In genomic region chr17:64599916-64600315, GRCm38 (mm10) we compare ENCODE assay signal across 8 mouse cellular contexts. TPM values are rescaled to one million over a fixed set of nuclear protein-coding genes. Genes with fewer than 3 reads are reported as not detected.
DNase-seq lines count a peak whose midpoint lies in the region; ATAC-seq and TF ChIP-seq lines count a peak whose summit lies in the region.

No protein-coding gene starts in this region.

- H3K4me2 ChIP-seq in forebrain, embryonic 15.5 days (replicated peaks): peak overlapping the region; percentile 94

- TF ChIP-seq POLR2A in bone marrow macrophage, adult 2 months (IDR thresholded peaks at IDR 0.05; ENCODE audit: borderline replicate concordance, low read depth, low read length): no peak

- H3K36me3 ChIP-seq in forebrain, embryonic 15.5 days: no peaks in the 10 kb centered on the region
- no peaks in the 10 kb centered on the region for H3K36me3 ChIP-seq in megakaryocyte, embryonic 14.5 days (replicated peaks; ENCODE audit: low read length)

- no peaks in the 10 kb centered on the region for H3K9me3 ChIP-seq in forebrain, embryonic 15.5 days
- peaks cover 2% of the 10 kb centered on the region for H3K9me3 ChIP-seq in megakaryocyte, embryonic 14.5 days

- no peak for DNase-seq in left cerebral cortex, adult 2 months (ENCODE audit: extremely low spot score in 1 of 2, low spot score in 2 of 2)
- no peak for DNase-seq in left cerebral cortex, postnatal 4 days
- peak; percentile 56 for DNase-seq in kidney, postnatal 14 days
- no peak for DNase-seq in right cerebral cortex, postnatal 4 days

- H3K27me3 ChIP-seq in forebrain, embryonic 15.5 days: no peaks in the 10 kb centered on the region
- peaks cover 6% of the 10 kb centered on the region for H3K27me3 ChIP-seq in megakaryocyte, embryonic 14.5 days (replicated peaks)

- TF ChIP-seq CTCF in left cerebral cortex, adult 2 months (IDR thresholded peaks at IDR 0.05): peak; percentile 66
- no peak for TF ChIP-seq CTCF in bone marrow macrophage, adult 2 months (IDR thresholded peaks at IDR 0.05; ENCODE audit: low read depth, low read length)

- 0 out of 2 replicates have a peak, but pooled peaks have one; percentile 11 for ATAC-seq in forebrain, embryonic 15.5 days (replicated peaks)
- ATAC-seq in activated CD4-positive, CD25-positive, alpha-beta regulatory T cell, adult 4 months: no peak

- 34% methylated on average over 4 of the region's 4 CpGs for WGBS in forebrain, embryonic 15.5 days

- H3K9ac ChIP-seq in forebrain, embryonic 15.5 days (replicated peaks): peak overlapping the region; percentile 56

- H3K4me3 ChIP-seq in left cerebral cortex, adult 2 months: peak overlapping the region; percentile 74
- peak overlapping the region; percentile 61 for H3K4me3 ChIP-seq in bone marrow macrophage, adult 2 months (ENCODE audit: insufficient read depth, low read length)
- peak overlapping the region; percentile 85 for H3K4me3 ChIP-seq in forebrain, embryonic 15.5 days
- H3K4me3 ChIP-seq in megakaryocyte, embryonic 14.5 days (replicated peaks): peak overlapping the region; percentile 97

- peaks cover 19% of the 10 kb centered on the region for H3K4me1 ChIP-seq in bone marrow macrophage, adult 2 months (ENCODE audit: control insufficient read depth, insufficient read depth, low read length)
- peaks cover 27% of the 10 kb centered on the region for H3K4me1 ChIP-seq in forebrain, embryonic 15.5 days
- H3K4me1 ChIP-seq in megakaryocyte, embryonic 14.5 days: peaks cover 36% of the 10 kb centered on the region

- H3K27ac ChIP-seq in left cerebral cortex, adult 2 months: peak overlapping the region; percentile 95
- H3K27ac ChIP-seq in bone marrow macrophage, adult 2 months (ENCODE audit: insufficient read depth, low read depth, low read length): peak overlapping the region; percentile 61
- H3K27ac ChIP-seq in forebrain, embryonic 15.5 days (replicated peaks): peak overlapping the region; percentile 88

- intact Hi-C loops in left cerebral cortex, adult 2 months (cut with DNase I): loop anchor here (2.0 to 10.0 kb wide), 6 partner anchors 269 to 1025 kb away; partner anchors contain the start of genes A930002H24Rik, Fer and Pja2
- intact Hi-C loops in left cerebral cortex, postnatal 4 days (cut with DNase I): loop anchor here (10.0 kb wide), 4 partner anchors 265 to 1025 kb away; partner anchors contain the start of gene Pja2

RNA-seq across cellular contexts. Expression of gene Man2a1, which starts 0.6 kb away (rescaled TPM):
- 10 to 100 TPM; 18.1 to 19.5 TPM for total RNA-seq in left cerebral cortex, adult 2 months (2021)
- total RNA-seq in left cerebral cortex, postnatal 4 days (2021): 10 to 100 TPM; 21.1 to 21.7 TPM
- polyA plus RNA-seq in bone marrow macrophage, adult 2 months (2012; ENCODE audit: insufficient read depth, insufficient read length, missing spikeins): 37.2 and 42.3 TPM in 2 replicates
- 3.4 and 3.5 TPM in 2 replicates for polyA plus RNA-seq in forebrain, embryonic 15.5 days (2015; fragmentation: Nextera tagmentation; extraction: Ambion mirVana)
- polyA plus RNA-seq in megakaryocyte, embryonic 14.5 days (2012; ENCODE audit: insufficient read depth, low replicate concordance): 1.1 and 1.2 TPM in 2 replicates
- 10 to 100 TPM; 11.8 to 13.5 TPM for polyA plus RNA-seq in activated CD4-positive, CD25-positive, alpha-beta regulatory T cell, adult 4 months (2017; shearing (Covaris generic))
